Mouse (Mus musculus): Measurements from ENCODE around the gene Gm26558.

Gene Gm26558

GRCm38 (mm10) chr2:70648271-70648670, 13.6 kb downstream of the Gm26558 start:
- no peak for DNase-seq (ENCODE audit: inconsistent ontology term)

GRCm38 (mm10) chr2:70647681-70648080, 14.2 kb downstream of the Gm26558 start:
- DNase-seq (ENCODE audit: inconsistent ontology term), result no peak

GRCm38 (mm10) chr2:70645266-70645780, 16.6 kb downstream of the Gm26558 start:
- DNase-seq (ENCODE audit: inconsistent ontology term), result peak; percentile 75

- DNase-seq (ENCODE audit: inconsistent ontology term), result peak; percentile 70
These were observed 18.8 kb downstream of the Gm26558 start for GRCm38 (mm10) chr2:70642971-70643565.

- DNase-seq (ENCODE audit: inconsistent ontology term), result no peak
These were observed 20.9 kb downstream of the Gm26558 start for GRCm38 (mm10) chr2:70640968-70641367.

- no peak for DNase-seq (ENCODE audit: inconsistent ontology term)
These were observed 27.7 kb downstream of the Gm26558 start for GRCm38 (mm10) chr2:70634028-70634690.

GRCm38 (mm10) chr2:70632412-70632811, 29.5 kb downstream of the Gm26558 start:
- DNase-seq (ENCODE audit: inconsistent ontology term), result no peak

GRCm38 (mm10) chr2:70631321-70631720, 30.6 kb downstream of the Gm26558 start:
- DNase-seq (ENCODE audit: inconsistent ontology term), result no peak

- DNase-seq (ENCODE audit: inconsistent ontology term), result no peak
These were observed 32.0 kb downstream of the Gm26558 start for GRCm38 (mm10) chr2:70629921-70630320.

- DNase-seq (ENCODE audit: inconsistent ontology term), result peak; percentile 83
These were observed 32.6 kb downstream of the Gm26558 start for GRCm38 (mm10) chr2:70629339-70629761.

GRCm38 (mm10) chr2:70628397-70628796, 33.5 kb downstream of the Gm26558 start:
- DNase-seq (ENCODE audit: inconsistent ontology term), result no peak

- peak; percentile 48 for DNase-seq (ENCODE audit: inconsistent ontology term)
These were observed 36.1 kb downstream of the Gm26558 start for GRCm38 (mm10) chr2:70625761-70626160.

GRCm38 (mm10) chr2:70622244-70622643, 39.7 kb downstream of the Gm26558 start:
- DNase-seq (ENCODE audit: inconsistent ontology term), result no peak

GRCm38 (mm10) chr2:70620225-70620624, 41.7 kb downstream of the Gm26558 start:
- DNase-seq (ENCODE audit: inconsistent ontology term), result peak; percentile 40

GRCm38 (mm10) chr2:70619232-70619835, 42.6 kb downstream of the Gm26558 start:
- no peak for DNase-seq (ENCODE audit: inconsistent ontology term)

GRCm38 (mm10) chr2:70616617-70617016, 45.3 kb downstream of the Gm26558 start:
- DNase-seq (ENCODE audit: inconsistent ontology term), result no peak

- DNase-seq (ENCODE audit: inconsistent ontology term), result no peak
These were observed 45.8 kb downstream of the Gm26558 start for GRCm38 (mm10) chr2:70616076-70616475.

- no peak for DNase-seq (ENCODE audit: inconsistent ontology term)
These were observed 47.1 kb downstream of the Gm26558 start for GRCm38 (mm10) chr2:70614745-70615351.

Data from Muller cell, postnatal 12 days (primary cell).